ENCODE assay signal across 13 mouse cellular contexts in genomic region chr6:36844258-36844657, GRCm38 (mm10). TPM values are rescaled to one million over a fixed set of nuclear protein-coding genes. Genes with fewer than 3 reads are reported as not detected.
DNase-seq lines count a peak whose midpoint lies in the region; ATAC-seq lines count a peak whose summit lies in the region.
"Had no signal": no experiment of that assay in that cellular context is flagged by ENCODE, and none has a peak within 500 bp of the region (broad histone marks: within the 10 kb centered on the region; RNA-seq: fewer than 3 reads in every experiment).

No protein-coding gene starts in this region.

- H3K9ac ChIP-seq in hindbrain, embryonic 14.5 days: no peak overlapping the region
- no peak overlapping the region for H3K9ac ChIP-seq in hindbrain, embryonic 11.5 days (ENCODE audit: low read depth, low read length)
- no peak overlapping the region for H3K9ac ChIP-seq in embryonic facial prominence, embryonic 13.5 days
- H3K9ac ChIP-seq: limb, embryonic 13.5 days had no signal

- no peak overlapping the region for H3K27ac ChIP-seq in hindbrain, embryonic 14.5 days
- H3K27ac ChIP-seq in hindbrain, embryonic 11.5 days (ENCODE audit: low read depth, low read length): no peak overlapping the region
- H3K27ac ChIP-seq in embryonic facial prominence, embryonic 13.5 days: peak overlapping the region; percentile 57; the same call in 1 of the 2 replicates
- H3K27ac ChIP-seq: limb, embryonic 13.5 days had no signal

- no peaks in the 10 kb centered on the region for H3K9me3 ChIP-seq in hindbrain, embryonic 14.5 days (ENCODE audit: control insufficient read depth, low read length)
- no peaks in the 10 kb centered on the region for H3K9me3 ChIP-seq in hindbrain, embryonic 11.5 days (ENCODE audit: control insufficient read depth, low read length)
- no peaks in the 10 kb centered on the region for H3K9me3 ChIP-seq in embryonic facial prominence, embryonic 13.5 days
- H3K9me3 ChIP-seq: limb, embryonic 13.5 days had no signal

- H3K4me1 ChIP-seq in hindbrain, embryonic 14.5 days (replicated peaks; ENCODE audit: control insufficient read depth, insufficient read depth, low read length): peaks cover 3% of the 10 kb centered on the region; the same call in 1 of the 2 replicates
- no peaks in the 10 kb centered on the region for H3K4me1 ChIP-seq in hindbrain, embryonic 11.5 days (replicated peaks; ENCODE audit: control insufficient read depth, insufficient read depth, low read length)
- peaks cover 22% of the 10 kb centered on the region for H3K4me1 ChIP-seq in embryonic facial prominence, embryonic 13.5 days

- H3K4me2 ChIP-seq in hindbrain, embryonic 14.5 days (replicated peaks): no peak overlapping the region
- no peak overlapping the region for H3K4me2 ChIP-seq in hindbrain, embryonic 11.5 days (replicated peaks; ENCODE audit: low read depth, low read length)
- no peak overlapping the region for H3K4me2 ChIP-seq in embryonic facial prominence, embryonic 13.5 days
- H3K4me2 ChIP-seq: limb, embryonic 13.5 days had no signal

- DNase-seq in hindbrain, embryonic 14.5 days (ENCODE audit: low spot score): peak; percentile 45
- DNase-seq in hindbrain, embryonic 11.5 days (ENCODE audit: low spot score): no peak
- peak; percentile 10 for DNase-seq in Muller cell, postnatal 12 days (ENCODE audit: inconsistent ontology term)
- no peak for DNase-seq in layer of hippocampus, adult 9-11 months
- DNase-seq in spleen, postnatal 14 days (ENCODE audit: low spot score in 2 of 2): no peak
- DNase-seq: gastrocnemius, postnatal 36 days; kidney, postnatal 25 days; lung, postnatal 36 days had no signal

- H3K4me3 ChIP-seq in hindbrain, embryonic 14.5 days (replicated peaks; ENCODE audit: low read length): no peak overlapping the region
- no peak overlapping the region for H3K4me3 ChIP-seq in hindbrain, embryonic 11.5 days (ENCODE audit: low read depth, low read length)
- no peak overlapping the region for H3K4me3 ChIP-seq in embryonic facial prominence, embryonic 13.5 days
- H3K4me3 ChIP-seq: limb, embryonic 13.5 days; myocyte had no signal

- peaks cover 10% of the 10 kb centered on the region; the same call in 1 of the 2 replicates for H3K36me3 ChIP-seq in hindbrain, embryonic 14.5 days (replicated peaks; ENCODE audit: control insufficient read depth, insufficient read depth)
- no peaks in the 10 kb centered on the region for H3K36me3 ChIP-seq in hindbrain, embryonic 11.5 days (ENCODE audit: control insufficient read depth, insufficient read depth, low read length)
- no peaks in the 10 kb centered on the region for H3K36me3 ChIP-seq in embryonic facial prominence, embryonic 13.5 days
- H3K36me3 ChIP-seq: limb, embryonic 13.5 days had no signal

- no peak for ATAC-seq in hindbrain, embryonic 14.5 days (ENCODE audit: low FRiP score)
- ATAC-seq in hindbrain, embryonic 11.5 days (ENCODE audit: low FRiP score): no peak
- peak; percentile 82 for ATAC-seq in cerebellum, adult (ENCODE audit: insufficient number of reproducible peaks, low FRiP score, low TSS enrichment)
- no peak for ATAC-seq in embryonic facial prominence, embryonic 13.5 days (ENCODE audit: insufficient number of reproducible peaks, insufficient read depth, low FRiP score, low TSS enrichment, low read depth)
- ATAC-seq: inflammation-experienced regulatory T-cells, adult 6 months had no signal

- 64% methylated on average over 6 of the region's 6 CpGs for WGBS in hindbrain, embryonic 14.5 days
- WGBS in hindbrain, embryonic 11.5 days: 69% methylated on average over 6 of the region's 6 CpGs
- 70% methylated on average over 6 of the region's 6 CpGs for WGBS in embryonic facial prominence, embryonic 13.5 days

- no peaks in the 10 kb centered on the region for H3K27me3 ChIP-seq in hindbrain, embryonic 14.5 days (ENCODE audit: control insufficient read depth, insufficient read depth, low read length)
- no peaks in the 10 kb centered on the region; the same call in 1 of the 2 replicates for H3K27me3 ChIP-seq in hindbrain, embryonic 11.5 days (ENCODE audit: control insufficient read depth, insufficient read depth, low read length)
- H3K27me3 ChIP-seq in embryonic facial prominence, embryonic 13.5 days: no peaks in the 10 kb centered on the region
- H3K27me3 ChIP-seq: limb, embryonic 13.5 days had no signal

RNA-seq across cellular contexts. Expression of gene Ptn, which starts 34.2 kb away (rescaled TPM):
- 732 and 771 TPM in 2 replicates for polyA plus RNA-seq in hindbrain, embryonic 14.5 days (2014; fragmentation: Nextera tagmentation; extraction: Ambion mirVana)
- 385 and 413 TPM in 2 replicates for polyA plus RNA-seq in hindbrain, embryonic 11.5 days (2014; fragmentation: Nextera tagmentation; extraction: Ambion mirVana)
- polyA plus RNA-seq in embryonic facial prominence, embryonic 13.5 days (2015; fragmentation: Nextera tagmentation; extraction: Ambion mirVana): 731 and 758 TPM in 2 replicates

Comparison
In these comparisons a context has a peak if more than half of its experiments do, and no peak if none do; other contexts are left out.
1. DNase-seq: peak in hindbrain, embryonic 14.5 days (single experiment) and Muller cell, postnatal 12 days (single experiment); none in hindbrain, embryonic 11.5 days (single experiment), layer of hippocampus, adult 9-11 months (single experiment) and spleen, postnatal 14 days (0 of 2).